Mouse (Mus musculus) natural killer cell, adult 2 months (primary cell): ENCODE measurements at regions not wholly inside any gene's neighbourhood (a gene's known extent, or its start where the extent isn't known, plus 50 kb on each side); places are given as distances from the start of the nearest gene placed in this dataset.

ENCODE experiments used
- DNase-seq, 2 experiments: peaks; one replicate each; pipeline ENCODE4 v3.0.0; 2022; ENCODE audit warnings: low spot score in 2 of 2

GRCm38 (mm10) chr1:193951936-193952335, 581.8 kb upstream of the Camk1g start:
- no peak for DNase-seq

GRCm38 (mm10) chr1:193949817-193950216, 579.7 kb upstream of the Camk1g start:
- DNase-seq, result no peak

GRCm38 (mm10) chr1:193946953-193947586, 577.0 kb upstream of the Camk1g start:
- no peak for DNase-seq

- no peak for DNase-seq
Measured at GRCm38 (mm10) chr1:193935969-193936368, 565.9 kb upstream of the Camk1g start.

GRCm38 (mm10) chr1:193934308-193934707, 564.2 kb upstream of the Camk1g start:
- no peak for DNase-seq

GRCm38 (mm10) chr1:193931131-193931729, 561.1 kb upstream of the Camk1g start:
- DNase-seq, result no peak

- DNase-seq, result no peak
Measured at GRCm38 (mm10) chr1:193928607-193929006, 558.5 kb upstream of the Camk1g start.

GRCm38 (mm10) chr1:193922756-193923155, 552.7 kb upstream of the Camk1g start:
- DNase-seq, result no peak

- DNase-seq, result no peak
Measured at GRCm38 (mm10) chr1:193919243-193919642, 549.1 kb upstream of the Camk1g start.

- DNase-seq, result no peak
Measured at GRCm38 (mm10) chr1:193905711-193906110, 535.6 kb upstream of the Camk1g start.

GRCm38 (mm10) chr1:193894072-193894471, 524.0 kb upstream of the Camk1g start:
- no peak for DNase-seq

GRCm38 (mm10) chr1:193876540-193876939, 506.4 kb upstream of the Camk1g start:
- DNase-seq, result no peak

- DNase-seq, result no peak
Measured at GRCm38 (mm10) chr1:193876121-193876520, 506.0 kb upstream of the Camk1g start.

GRCm38 (mm10) chr1:193875287-193875686, 505.2 kb upstream of the Camk1g start:
- DNase-seq, result no peak

GRCm38 (mm10) chr1:193870731-193871130, 500.6 kb upstream of the Camk1g start:
- no peak for DNase-seq

GRCm38 (mm10) chr1:193868639-193869320, 498.7 kb upstream of the Camk1g start:
- no peak for DNase-seq

- no peak for DNase-seq
Measured at GRCm38 (mm10) chr1:193860767-193861299, 490.7 kb upstream of the Camk1g start.

GRCm38 (mm10) chr1:193860354-193860753, 490.3 kb upstream of the Camk1g start:
- DNase-seq, result no peak

- no peak for DNase-seq
Measured at GRCm38 (mm10) chr1:193859257-193860125, 489.4 kb upstream of the Camk1g start.

GRCm38 (mm10) chr1:193847922-193848321, 477.8 kb upstream of the Camk1g start:
- DNase-seq, result no peak

- no peak for DNase-seq
Measured at GRCm38 (mm10) chr1:193844868-193845267, 474.8 kb upstream of the Camk1g start.

- no peak for DNase-seq
Measured at GRCm38 (mm10) chr1:193844461-193844860, 474.4 kb upstream of the Camk1g start.
